Mouse (Mus musculus) midbrain, embryonic 10.5 days (tissue): ENCODE results near the gene Mapkap1. TPM values are rescaled to one million over a fixed set of nuclear protein-coding genes. Genes with fewer than 3 reads are reported as not detected.
"Not testable (repeated sequence)": the region's sequence is repeated elsewhere in the genome, so short reads cannot be mapped to it uniquely, and the experiment has no call there.

Experiments used
- DNase-seq: peaks from one replicate; pipeline ENCODE4 v3.0.0-alpha.2; 2017; ENCODE audit warnings: low spot score
- H3K27ac ChIP-seq: fragments of 300-500 bp; sonication (generic); replicated peaks from 2 replicates; pipeline ENCODE4 v1.5.1; 2016; ENCODE audit warnings: mild to moderate bottlenecking
- H3K27me3 ChIP-seq: fragments of 300-500 bp; sonication (generic); 2 replicates; pipeline ENCODE4 v1.6.1; 2016; ENCODE audit warnings: low read depth, mild to moderate bottlenecking; ENCODE audit not compliant: poor library complexity, severe bottlenecking
- H3K36me3 ChIP-seq: fragments of 300-500 bp; sonication (generic); 2 replicates; pipeline ENCODE4 v1.6.1; 2016; ENCODE audit warnings: mild to moderate bottlenecking, moderate library complexity
- H3K4me1 ChIP-seq: fragments of 300-500 bp; sonication (generic); 2 replicates; pipeline ENCODE4 v1.6.1; 2016
- H3K4me3 ChIP-seq: fragments of 300-500 bp; sonication (generic); 2 replicates; pipeline ENCODE4 v1.5.1; 2016; ENCODE audit warnings: mild to moderate bottlenecking, moderate library complexity
- H3K9me3 ChIP-seq: fragments of 300-500 bp; sonication (generic); replicated peaks from 2 replicates; pipeline ENCODE4 v1.6.1; 2016; ENCODE audit warnings: mild to moderate bottlenecking
- WGBS: fragments of 180-500 bp; shearing (Covaris S2); methylation state at CpG from one replicate; pipeline ENCODE4 v1.1.7; 2016; 5-methylcytosine and 5-hydroxymethylcytosine counted together
- polyA plus RNA-seq: library from polyadenylated mRNA; unstranded; fragments of >200 nt; fragmentation: Nextera tagmentation; extraction: Ambion mirVana; gene quantifications from 2 replicates; pipeline ENCODE4 v1.2.1, GENCODE M21; 2016

The Mapkap1 gene
- polyA plus RNA-seq, 1 experiment from 2014 or later, result 93.4 TPM

DNA sequence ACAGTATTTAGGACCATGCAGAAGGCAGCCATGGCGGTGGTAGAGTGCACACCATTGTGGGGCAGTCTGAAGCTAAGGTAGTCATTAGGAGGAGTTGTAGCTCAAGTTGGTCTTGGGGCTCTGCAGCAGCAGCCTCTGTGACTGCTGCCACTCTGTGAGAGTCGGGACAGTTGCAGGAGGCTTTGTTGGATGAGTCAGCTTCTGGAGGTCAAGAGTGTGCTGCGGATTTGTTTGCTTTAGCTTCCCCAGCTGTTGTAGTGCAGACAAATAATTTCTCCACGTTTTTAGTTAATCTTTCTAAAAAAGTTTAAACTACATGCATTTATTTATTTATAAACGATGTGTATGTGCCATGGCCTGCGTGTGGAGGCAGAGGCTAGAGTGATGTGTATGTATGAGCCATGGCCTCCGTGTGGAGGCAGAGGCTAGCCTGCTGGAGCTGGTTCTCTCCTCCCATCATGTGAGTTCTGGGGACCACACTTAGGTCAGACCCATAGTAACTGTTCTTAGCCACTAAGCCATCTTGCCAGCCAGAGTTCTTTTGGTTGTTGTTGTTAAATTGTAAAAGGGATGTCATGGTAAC is 62.1 kb downstream of the Mapkap1 start:
- Histone ChIP-seq H3K4me3 (no peak overlapping the region), H3K9me3 (no peaks in the 10 kb centered on the region), H3K36me3 (no peaks in the 10 kb centered on the region), H3K27ac (0 out of 2 replicates have a peak overlapping the region, but pooled peaks have one; percentile 42), H3K27me3 (no peaks in the 10 kb centered on the region), H3K4me1 (peaks cover 10% of the 10 kb centered on the region)
- DNase-seq, result no peak
- WGBS, result 80% methylated on average over 7 of the region's 7 CpGs

DNA sequence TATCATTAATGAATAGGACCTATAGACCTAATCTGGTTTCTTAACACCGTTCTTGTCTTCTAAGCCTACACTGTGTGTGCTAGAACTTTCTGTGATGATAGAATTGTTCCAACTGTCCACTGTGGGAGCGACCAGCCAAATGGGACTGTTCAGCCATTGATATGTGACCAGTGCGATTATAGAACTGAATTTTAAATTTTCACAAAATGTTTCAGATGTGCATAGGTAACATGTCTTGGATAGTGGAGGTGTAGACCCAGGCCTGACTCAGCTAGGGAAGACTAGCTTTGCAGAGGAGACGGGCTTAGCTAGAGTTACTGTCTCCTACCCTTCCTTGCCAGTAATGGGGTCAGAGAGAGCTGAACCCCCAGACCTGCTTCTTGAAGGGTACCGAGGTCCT is 62.8 kb downstream of the Mapkap1 start:
- no peaks in the 10 kb centered on the region for H3K36me3 ChIP-seq
- WGBS, result 95% methylated on average over 5 of the region's 5 CpGs
- H3K27ac ChIP-seq, result no peak overlapping the region
- no peaks in the 10 kb centered on the region for H3K27me3 ChIP-seq
- no peak overlapping the region for H3K4me3 ChIP-seq
- no peak for DNase-seq
- H3K4me1 ChIP-seq, result peaks cover 10% of the 10 kb centered on the region
- H3K9me3 ChIP-seq, result no peaks in the 10 kb centered on the region

DNA sequence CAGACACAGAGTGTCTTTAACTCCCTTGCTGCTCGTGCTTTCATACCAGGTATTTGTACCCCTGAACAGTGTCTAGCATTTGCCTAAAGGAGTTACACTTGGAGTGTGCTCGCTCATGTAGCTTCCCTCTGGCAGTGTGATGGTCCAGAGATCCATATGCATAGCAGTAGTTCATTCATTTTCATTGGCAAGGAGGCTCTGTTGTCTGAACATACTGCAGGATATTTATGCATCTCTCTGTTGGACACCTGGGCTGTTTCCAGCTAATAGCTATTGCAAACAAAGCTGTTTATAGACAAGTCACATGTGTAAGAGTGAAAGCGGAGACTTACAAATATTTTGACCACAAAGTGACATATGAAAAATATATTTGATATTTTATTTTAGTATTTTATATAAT is 67.2 kb downstream of the Mapkap1 start:
- DNase-seq, result no peak
- H3K27ac ChIP-seq, result no peak overlapping the region
- H3K27me3 ChIP-seq, result no peaks in the 10 kb centered on the region
- no peak overlapping the region for H3K4me3 ChIP-seq
- WGBS, result 84% methylated on average over 3 of the region's 3 CpGs
- H3K36me3 ChIP-seq, result no peaks in the 10 kb centered on the region
- H3K4me1 ChIP-seq, result peaks cover under 1% of the 10 kb centered on the region; the same call in 1 of the 2 replicates
- no peaks in the 10 kb centered on the region for H3K9me3 ChIP-seq

DNA sequence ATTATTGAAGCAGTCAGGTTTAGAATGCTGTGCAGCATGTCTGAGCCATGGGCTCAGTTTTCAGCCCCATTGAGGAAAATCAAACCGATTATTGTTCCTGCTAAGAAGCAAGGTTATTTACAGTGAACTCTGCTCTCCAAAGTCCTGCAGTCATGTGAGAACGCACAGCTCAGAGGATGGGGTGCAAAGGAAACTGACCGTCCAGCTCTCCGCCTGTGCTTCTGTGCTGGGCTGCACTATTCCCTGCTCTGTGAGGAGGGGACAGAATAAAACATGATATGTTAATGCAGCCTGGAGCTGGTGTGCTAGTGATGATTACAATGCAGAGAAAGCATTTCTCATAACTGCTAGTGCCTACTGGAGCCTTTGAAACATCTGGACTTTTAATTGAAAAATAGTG is 74.8 kb downstream of the Mapkap1 start:
- Histone ChIP-seq H3K4me1 (peaks cover 17% of the 10 kb centered on the region), H3K9me3 (no peaks in the 10 kb centered on the region), H3K4me3 (no peak overlapping the region), H3K36me3 (no peaks in the 10 kb centered on the region), H3K27ac (peak overlapping the region; percentile 64), H3K27me3 (no peaks in the 10 kb centered on the region)
- DNase-seq, result no peak
- WGBS, result 71% methylated on average over 4 of the region's 4 CpGs

DNA sequence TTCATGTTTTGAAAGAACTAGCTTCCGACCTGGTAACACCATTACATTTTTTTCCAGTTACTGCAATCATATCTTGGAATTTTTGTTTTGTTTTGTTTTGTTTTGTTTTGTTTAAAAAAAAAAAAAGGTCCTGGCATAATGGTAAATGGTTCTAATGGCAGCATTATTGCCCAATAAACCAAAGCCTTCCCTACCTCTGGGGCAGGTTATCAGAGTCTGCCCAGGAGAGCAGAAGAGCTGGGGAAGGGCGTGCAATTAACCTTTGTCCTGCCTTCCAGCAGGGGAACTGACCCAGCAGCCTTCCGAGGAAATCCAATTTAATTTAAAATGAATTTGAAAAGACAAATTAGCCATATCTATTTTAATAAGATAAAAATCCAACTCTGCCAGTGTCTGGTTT is 75.5 kb downstream of the Mapkap1 start:
- H3K27ac ChIP-seq, result 0 out of 2 replicates have a peak overlapping the region, but pooled peaks have one; percentile 17
- H3K4me3 ChIP-seq, result no peak overlapping the region
- WGBS, result 77% methylated on average over 3 of the region's 3 CpGs
- H3K4me1 ChIP-seq, result peaks cover 17% of the 10 kb centered on the region
- H3K27me3 ChIP-seq, result no peaks in the 10 kb centered on the region
- DNase-seq, result no peak
- H3K36me3 ChIP-seq, result no peaks in the 10 kb centered on the region
- no peaks in the 10 kb centered on the region for H3K9me3 ChIP-seq

DNA sequence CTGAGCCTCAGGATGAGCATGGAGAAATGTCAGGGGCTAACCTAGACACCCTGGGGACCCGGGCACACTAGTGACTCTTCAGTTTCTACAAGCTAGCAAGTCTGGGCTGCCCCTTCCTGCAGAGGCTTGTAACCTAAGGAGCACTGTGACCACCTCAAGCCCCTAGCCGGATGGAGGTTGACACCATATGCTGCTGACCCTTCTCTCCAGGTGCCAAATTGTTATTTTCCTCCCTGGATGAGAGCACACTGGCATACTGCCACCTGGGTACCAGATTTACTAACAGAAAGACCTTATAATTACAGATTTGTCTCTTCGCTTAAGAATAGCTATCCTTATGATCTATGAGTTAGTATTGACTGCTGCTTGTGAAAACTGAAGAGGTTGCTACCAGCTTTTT is 76.0 kb downstream of the Mapkap1 start:
- Histone ChIP-seq H3K27ac (0 out of 2 replicates have a peak overlapping the region, but pooled peaks have one; percentile 17), H3K27me3 (no peaks in the 10 kb centered on the region), H3K36me3 (no peaks in the 10 kb centered on the region), H3K9me3 (no peaks in the 10 kb centered on the region), H3K4me1 (peaks cover 17% of the 10 kb centered on the region), H3K4me3 (no peak overlapping the region)
- DNase-seq, result no peak
- WGBS, result 72% methylated on average over 3 of the region's 3 CpGs

DNA sequence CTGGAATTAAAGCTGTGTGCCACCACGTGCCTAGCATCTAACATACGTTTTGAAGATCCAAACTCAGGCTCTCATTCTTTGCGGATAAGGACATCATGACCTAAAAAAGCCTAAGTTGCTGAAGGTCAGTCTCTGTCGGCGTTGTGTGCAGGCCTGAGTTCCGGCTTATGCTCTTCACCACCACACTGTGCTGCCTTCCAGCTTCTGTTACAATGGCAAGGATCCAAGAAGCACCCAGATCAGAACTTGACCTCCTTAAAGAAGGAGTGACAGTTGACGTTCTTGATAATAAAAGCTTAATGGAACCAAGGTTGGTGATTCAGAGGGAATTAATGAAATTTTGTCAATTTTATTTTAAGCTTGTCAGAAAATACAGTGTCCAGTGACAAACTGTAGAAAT is 80.7 kb downstream of the Mapkap1 start:
- H3K4me1 ChIP-seq, result peaks cover 3% of the 10 kb centered on the region
- H3K27ac ChIP-seq, result no peak overlapping the region
- H3K27me3 ChIP-seq, result no peaks in the 10 kb centered on the region
- 92% methylated on average over 7 of the region's 7 CpGs for WGBS
- no peak overlapping the region for H3K4me3 ChIP-seq
- H3K9me3 ChIP-seq, result no peaks in the 10 kb centered on the region
- DNase-seq, result no peak
- no peaks in the 10 kb centered on the region for H3K36me3 ChIP-seq

DNA sequence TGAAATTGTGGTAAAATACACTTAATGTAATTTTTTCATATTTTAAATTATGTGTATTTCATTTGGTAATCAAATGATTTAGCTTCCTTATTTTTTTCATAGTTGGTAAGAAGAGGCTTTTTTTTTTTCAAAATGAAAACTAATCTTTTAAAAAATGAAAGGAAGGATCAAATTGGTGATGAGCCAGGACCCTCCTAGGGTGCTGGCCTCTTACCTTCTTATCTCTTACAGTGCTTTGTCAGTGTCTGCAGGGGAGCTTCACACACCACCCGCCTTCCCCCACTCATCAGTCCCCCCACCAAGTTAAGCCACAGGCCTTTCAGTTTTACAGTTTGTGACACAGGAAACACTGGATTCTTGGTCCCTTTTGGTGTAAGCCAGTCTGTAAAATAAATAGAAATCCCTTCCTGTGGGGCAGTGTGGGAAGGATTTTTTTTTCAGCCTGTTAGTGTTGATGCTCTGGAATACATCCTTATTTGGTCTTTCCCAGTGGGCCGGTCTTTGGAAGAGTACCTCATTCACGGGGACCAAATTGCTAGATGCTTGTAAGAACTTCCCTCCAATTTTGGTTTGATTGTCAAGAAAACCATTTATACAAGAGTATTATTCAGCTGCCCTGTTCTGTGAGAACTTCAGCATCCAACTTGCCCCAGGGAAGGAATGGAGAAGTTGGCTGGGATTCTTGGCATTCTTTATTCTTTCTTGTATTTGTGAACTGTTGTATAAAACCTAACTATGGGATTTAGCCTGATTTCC is 97.6 kb downstream of the Mapkap1 start:
- Histone ChIP-seq H3K27me3 (no peaks in the 10 kb centered on the region), H3K36me3 (peaks cover 20% of the 10 kb centered on the region), H3K9me3 (no peaks in the 10 kb centered on the region), H3K27ac (no peak overlapping the region), H3K4me1 (no peaks in the 10 kb centered on the region), H3K4me3 (no peak overlapping the region)
- no peak for DNase-seq
- WGBS, result 39% methylated on average over 3 of the region's 3 CpGs

DNA sequence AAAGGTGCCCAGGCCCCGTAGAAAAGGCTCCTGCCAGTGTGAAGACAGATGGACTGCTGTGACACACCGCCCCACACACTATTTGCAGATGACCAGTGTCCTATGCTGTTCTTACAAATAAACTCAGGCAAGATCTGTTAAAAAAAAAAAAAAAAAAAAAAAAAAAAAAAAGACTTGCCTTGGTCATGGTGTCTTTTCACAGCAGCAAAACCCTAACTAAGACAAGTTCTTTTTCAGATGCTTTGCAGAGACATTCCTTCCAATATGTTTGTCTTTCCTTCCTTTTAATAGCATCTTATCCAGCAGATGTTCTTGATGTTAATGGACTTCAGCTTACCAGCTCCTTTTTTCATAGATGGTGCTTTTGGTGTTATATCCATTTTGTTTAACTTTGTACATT is 99.6 kb downstream of the Mapkap1 start:
- WGBS, result 95% methylated on average over 2 of the region's 2 CpGs
- not testable (repeated sequence) for H3K27me3 ChIP-seq, H3K27ac ChIP-seq, H3K9me3 ChIP-seq, H3K4me3 ChIP-seq, H3K4me1 ChIP-seq, DNase-seq
- H3K36me3 ChIP-seq, result peaks cover 13% of the 10 kb centered on the region

DNA sequence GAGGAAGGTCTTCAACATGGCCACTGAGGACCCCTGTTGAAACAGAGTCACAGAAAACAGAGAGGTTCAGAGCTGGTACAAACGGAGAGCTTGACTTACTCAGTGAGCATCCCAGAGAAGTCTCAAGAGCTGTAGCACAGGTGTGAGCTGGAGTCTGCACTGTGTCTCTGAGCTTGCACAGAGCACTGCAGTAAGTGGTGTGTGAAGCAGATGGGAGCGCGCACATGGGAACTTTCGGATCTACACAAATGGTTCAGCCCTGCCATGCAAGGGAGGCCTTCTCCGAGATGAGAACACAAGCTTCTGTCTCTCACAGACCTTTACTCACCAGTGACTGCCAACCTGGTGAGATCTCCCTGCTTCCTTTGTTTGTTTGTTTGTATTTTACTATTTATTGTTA is 103.3 kb downstream of the Mapkap1 start:
- DNase-seq, result no peak
- Histone ChIP-seq H3K27me3 (no peaks in the 10 kb centered on the region), H3K9me3 (no peaks in the 10 kb centered on the region), H3K36me3 (peaks cover 18% of the 10 kb centered on the region), H3K4me1 (no peaks in the 10 kb centered on the region), H3K27ac (no peak overlapping the region), H3K4me3 (no peak overlapping the region)
- WGBS, result 91% methylated on average over 5 of the region's 5 CpGs

DNA sequence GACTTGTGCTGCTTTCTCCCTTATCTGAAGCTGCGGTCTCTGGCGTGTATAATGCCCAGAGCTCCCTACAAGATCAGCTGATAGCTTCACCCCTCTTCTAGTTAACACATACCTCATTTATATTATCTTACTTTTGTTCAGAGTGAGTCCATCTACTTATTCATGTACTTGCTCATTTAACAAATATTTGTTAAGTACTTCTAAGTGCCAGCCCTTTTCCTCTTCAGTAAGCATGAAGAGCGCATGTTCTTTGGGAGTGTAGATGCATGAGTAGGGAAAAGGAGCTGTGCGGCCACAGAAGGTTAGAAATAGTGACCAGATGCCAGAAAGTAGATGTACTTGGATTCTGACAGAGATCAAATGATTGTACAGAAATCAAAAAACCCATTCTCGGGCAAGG is 108.7 kb downstream of the Mapkap1 start:
- H3K27me3 ChIP-seq, result no peaks in the 10 kb centered on the region
- H3K4me1 ChIP-seq, result no peaks in the 10 kb centered on the region
- WGBS, result 90% methylated on average over 5 of the region's 5 CpGs
- H3K9me3 ChIP-seq, result no peaks in the 10 kb centered on the region
- 0 out of 2 replicates have a peak, but pooled peaks cover 5% of the 10 kb centered on the region for H3K36me3 ChIP-seq
- DNase-seq, result no peak
- H3K4me3 ChIP-seq, result no peak overlapping the region
- H3K27ac ChIP-seq, result no peak overlapping the region

DNA sequence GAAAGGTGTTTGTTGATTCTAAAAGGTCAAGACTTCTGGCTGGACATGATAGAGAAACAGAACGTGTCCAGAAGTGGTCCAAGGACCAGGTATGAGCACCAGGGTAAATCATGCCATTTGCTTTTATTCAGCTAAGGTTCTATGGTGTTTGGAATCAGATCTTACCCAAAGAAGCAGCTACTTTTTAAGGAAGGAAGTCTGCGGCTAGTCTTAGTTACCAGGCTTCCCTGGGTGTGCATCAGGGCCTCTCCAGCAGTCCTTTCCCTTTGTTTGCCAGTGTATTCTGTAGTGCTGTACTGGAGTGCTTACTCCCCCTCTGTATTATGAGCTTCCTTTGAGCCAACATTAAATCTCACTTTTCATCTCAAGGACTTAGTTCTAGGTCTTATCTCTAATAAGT is 111.5 kb downstream of the Mapkap1 start:
- H3K4me3 ChIP-seq, result no peak overlapping the region
- H3K4me1 ChIP-seq, result no peaks in the 10 kb centered on the region
- H3K36me3 ChIP-seq, result peaks cover 4% of the 10 kb centered on the region; the same call in 1 of the 2 replicates
- no peaks in the 10 kb centered on the region for H3K27me3 ChIP-seq
- H3K9me3 ChIP-seq, result no peaks in the 10 kb centered on the region
- 85% methylated on average over 2 of the region's 2 CpGs for WGBS
- DNase-seq, result no peak
- no peak overlapping the region for H3K27ac ChIP-seq

DNA sequence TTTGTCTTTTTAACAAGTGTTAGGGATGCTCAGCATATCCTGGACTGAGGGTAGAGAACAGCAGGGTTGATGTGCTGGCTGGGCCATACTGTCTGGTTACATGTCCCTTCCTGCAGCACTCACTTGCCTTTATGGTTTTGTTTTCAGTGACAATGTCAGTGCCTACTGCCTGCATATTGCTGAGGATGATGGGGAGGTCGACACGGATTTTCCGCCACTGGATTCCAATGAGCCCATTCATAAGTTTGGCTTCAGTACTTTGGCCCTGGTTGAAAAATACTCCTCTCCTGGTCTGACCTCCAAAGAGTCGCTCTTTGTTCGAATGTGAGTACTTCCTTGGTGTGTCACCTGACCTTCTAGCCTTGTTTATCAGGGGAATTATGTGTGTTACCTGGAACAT is 112.0 kb downstream of the Mapkap1 start:
- DNase-seq, result no peak

More for the DNA sequence above, 112.0 kb downstream of the Mapkap1 start:
- Histone ChIP-seq H3K27me3 (no peaks in the 10 kb centered on the region), H3K4me1 (no peaks in the 10 kb centered on the region), H3K9me3 (no peaks in the 10 kb centered on the region), H3K36me3 (peaks cover 4% of the 10 kb centered on the region; the same call in 1 of the 2 replicates), H3K4me3 (no peak overlapping the region), H3K27ac (no peak overlapping the region)
- 90% methylated on average over 5 of the region's 5 CpGs for WGBS
